Mouse (Mus musculus) embryonic fibroblast, embryonic 13.5 days (primary cell): ENCODE measurements around the gene Timm29.

ENCODE experiments used
- CTCF ChIP-seq: IDR thresholded peaks from 2 replicates; pipeline ENCODE4 v1.5.1; 2011; ENCODE audit warnings: mild to moderate bottlenecking, control low read depth, low read length, moderate library complexity, borderline replicate concordance; ENCODE audit not compliant: insufficient read depth
- POLR2A ChIP-seq: IDR thresholded peaks from 2 replicates; pipeline ENCODE4 v1.6.1; 2011; ENCODE audit warnings: low read depth, mild to moderate bottlenecking, control low read depth, low read length, moderate library complexity

- TF ChIP-seq CTCF (no peak), POLR2A (no peak)
Measured at GRCm38 (mm10) chr9:21626571-21626970, 34.0 kb downstream of the Timm29 start.
